Mouse (Mus musculus) CH12.LX (cell line): ENCODE measurements around the gene Gp9.

Experiments used
- BHLHE40 ChIP-seq: IDR thresholded peaks from 2 replicates; pipeline ENCODE4 v1.6.1; 2011; ENCODE audit warnings: mild to moderate bottlenecking, low read depth, low read length, improper control_type of control experiment
- CTCF ChIP-seq, 2 experiments: IDR thresholded peaks in 1 of 2; conservative IDR thresholded peaks in 1 of 2; 2 replicates each; pipeline ENCODE4 v1.5.1; 2011 to 2012; ENCODE audit warnings: low read depth in 2 of 2, low read length in 2 of 2, improper control_type of control experiment in 1 of 2, inconsistent platforms in 1 of 2, mild to moderate bottlenecking in 1 of 2, moderate library complexity in 1 of 2
- EP300 ChIP-seq: IDR thresholded peaks from 2 replicates; pipeline ENCODE4 v1.6.1; 2011; ENCODE audit warnings: low read length, improper control_type of control experiment
- ETS1 ChIP-seq: conservative IDR thresholded peaks from 2 replicates; pipeline ENCODE4 v1.6.1; 2012; ENCODE audit warnings: low read depth, mild to moderate bottlenecking, inconsistent platforms, low read length, improper control_type of control experiment, moderate library complexity
- JUND ChIP-seq: conservative IDR thresholded peaks from 2 replicates; pipeline ENCODE4 v1.6.1; 2011; ENCODE audit warnings: low read depth, low read length, improper control_type of control experiment
- MAFK ChIP-seq: IDR thresholded peaks from 2 replicates; pipeline ENCODE4 v1.6.1; 2011; ENCODE audit warnings: low read length, improper control_type of control experiment; ENCODE audit not compliant: insufficient replicate concordance
- MXI1 ChIP-seq: IDR thresholded peaks from 2 replicates; pipeline ENCODE4 v1.6.1; 2011; ENCODE audit warnings: mild to moderate bottlenecking, low read depth, low read length, improper control_type of control experiment
- MYC ChIP-seq: IDR thresholded peaks from 2 replicates; pipeline ENCODE4 v1.6.1; 2011; ENCODE audit warnings: low read depth, mild to moderate bottlenecking, improper control_type of control experiment, low read length
- POLR2A ChIP-seq: IDR thresholded peaks from 2 replicates; pipeline ENCODE4 v1.6.1; 2011; ENCODE audit warnings: low read depth, mild to moderate bottlenecking, improper control_type of control experiment, low read length
- RAD21 ChIP-seq: IDR thresholded peaks from 2 replicates; pipeline ENCODE4 v1.6.1; 2011; ENCODE audit warnings: low read depth, mild to moderate bottlenecking, low read length, improper control_type of control experiment, moderate library complexity

- TF ChIP-seq JUND (no peak), CTCF (conservative IDR thresholded peaks at IDR 0.05 in 1 of 2, IDR thresholded peaks at IDR 0.05 in 1 of 2; ENCODE audit: low read depth in 2 of 2, low read length in 2 of 2) (no peak), RAD21 (no peak), MYC (no peak), POLR2A (no peak), EP300 (no peak), MAFK (no peak), MXI1 (no peak), BHLHE40 (no peak), ETS1 (no peak)
These were observed 18.0 kb upstream of the Gp9 start for GRCm38 (mm10) chr6:87759850-87760249.
